Mouse (Mus musculus): ENCODE data around the gene Rgl2.

DNA sequence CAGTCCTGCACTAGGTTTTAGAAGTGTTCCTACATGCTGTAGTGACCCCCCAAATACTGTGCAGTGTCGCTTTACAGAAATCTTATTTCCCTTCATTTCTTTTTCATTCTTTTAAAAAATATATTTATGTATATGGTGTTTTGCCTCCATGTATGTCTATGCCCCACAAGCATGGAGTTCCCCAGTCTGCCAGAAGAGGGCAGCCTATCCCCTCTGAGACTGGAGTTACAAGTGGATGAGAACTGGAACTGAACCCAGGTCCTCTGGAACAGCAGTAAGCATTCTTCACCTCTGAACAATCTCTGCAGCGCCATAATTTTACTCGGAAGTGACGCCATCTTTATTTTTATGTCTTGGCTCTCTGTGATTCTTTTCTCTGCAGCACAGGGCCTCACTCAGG, 40.1 kb downstream of the Rgl2 start:
- no peak for TF ChIP-seq GATA1 (IDR thresholded peaks at IDR 0.05; ENCODE audit: borderline replicate concordance, low read length)
- no peak for TF ChIP-seq FLI1 (IDR thresholded peaks at IDR 0.05; ENCODE audit: low read length)
